Mouse (Mus musculus) hindbrain, embryonic 11.5 days (tissue): ENCODE data around the gene Tbc1d14. TPM values are rescaled to one million over a fixed set of nuclear protein-coding genes. Genes with fewer than 3 reads are reported as not detected.

Experiments
- ATAC-seq: fragments of 200-750 bp; cut with Nextera tagmentation; 2 replicates; pipeline ENCODE4 v1.8.0; 2017; ENCODE audit warnings: mild to moderate bottlenecking, moderate TSS enrichment, moderate library complexity; ENCODE audit not compliant: low FRiP score
- DNase-seq: peaks from one replicate; pipeline ENCODE4 v3.0.0-alpha.2; 2015; ENCODE audit warnings: low spot score
- H3K27ac ChIP-seq: fragments of 300-500 bp; sonication (generic); 2 replicates; pipeline ENCODE4 v1.5.1; 2014; ENCODE audit warnings: mild to moderate bottlenecking, low read depth, low read length
- H3K27me3 ChIP-seq: fragments of 300-500 bp; sonication (generic); 2 replicates; pipeline ENCODE4 v1.6.1; 2014; ENCODE audit warnings: mild to moderate bottlenecking, low read length, moderate library complexity, mixed read lengths; ENCODE audit not compliant: control insufficient read depth, insufficient read depth
- H3K36me3 ChIP-seq: fragments of 300-500 bp; sonication (generic); 2 replicates; pipeline ENCODE4 v1.6.1; 2014; ENCODE audit warnings: mild to moderate bottlenecking, low read length, moderate library complexity, mixed read lengths; ENCODE audit not compliant: control insufficient read depth, insufficient read depth
- H3K4me1 ChIP-seq: fragments of 300-500 bp; sonication (generic); replicated peaks from 2 replicates; pipeline ENCODE4 v1.6.1; 2014; ENCODE audit warnings: low read length, mixed read lengths; ENCODE audit not compliant: control insufficient read depth, insufficient read depth
- H3K4me2 ChIP-seq: fragments of 300-500 bp; sonication (generic); replicated peaks from 2 replicates; pipeline ENCODE4 v1.6.1; 2014; ENCODE audit warnings: mild to moderate bottlenecking, low read depth, low read length
- H3K4me3 ChIP-seq: fragments of 300-500 bp; sonication (generic); 2 replicates; pipeline ENCODE4 v1.5.1; 2014; ENCODE audit warnings: low read depth, low read length
- H3K9ac ChIP-seq: fragments of 300-500 bp; sonication (generic); 2 replicates; pipeline ENCODE4 v1.6.1; 2014; ENCODE audit warnings: low read depth, low read length
- H3K9me3 ChIP-seq: fragments of 300-500 bp; sonication (generic); 2 replicates; pipeline ENCODE4 v1.6.1; 2016; ENCODE audit warnings: low read length; ENCODE audit not compliant: control insufficient read depth
- WGBS: fragments of 180-500 bp; shearing (Covaris S2); extraction: QIAGEN DNeasy Blood & Tissue Kit; methylation state at CpG from one replicate; pipeline ENCODE4 v1.1.7; 2014; 5-methylcytosine and 5-hydroxymethylcytosine counted together
- polyA plus RNA-seq: library from polyadenylated mRNA; unstranded; fragments of >200 nt; fragmentation: Nextera tagmentation; extraction: Ambion mirVana; gene quantifications from 2 replicates; pipeline ENCODE4 v1.2.1, GENCODE M21; 2014

The Tbc1d14 gene
- polyA plus RNA-seq, 1 experiment from 2014 or later: 38.3 TPM

DNA sequence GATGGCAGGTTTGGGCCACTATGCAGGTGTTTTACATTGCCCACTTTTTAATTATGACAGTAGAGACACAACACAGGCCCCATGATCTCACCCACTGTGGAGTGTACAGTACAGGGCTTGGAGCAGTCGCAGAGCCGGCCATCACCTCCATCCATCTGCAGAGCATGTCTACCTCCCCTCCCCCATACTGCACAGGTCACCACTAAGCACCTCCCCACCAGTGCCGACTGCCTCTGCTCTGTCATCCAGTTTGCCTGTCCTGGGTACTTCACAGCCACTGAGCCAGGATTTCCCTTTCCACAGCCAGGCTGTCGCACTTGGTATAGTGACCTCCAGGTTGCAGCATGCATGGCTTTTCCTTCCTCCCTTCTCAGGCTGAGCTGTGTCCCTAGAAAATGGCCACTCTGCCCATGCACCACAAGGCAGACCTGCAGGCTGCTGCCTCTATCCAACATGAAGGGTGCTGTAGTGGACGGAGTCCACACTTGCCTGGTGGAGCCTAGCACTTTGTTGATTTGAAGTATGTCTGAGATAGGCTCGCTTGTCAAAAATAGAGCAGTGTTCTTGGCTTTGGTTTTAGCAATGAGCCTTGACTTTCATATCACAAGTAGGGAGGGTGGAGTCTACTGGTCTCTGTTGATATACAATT, 143.2 kb downstream of the Tbc1d14 start:
- no peak overlapping the region for H3K4me2 ChIP-seq
- H3K9ac ChIP-seq: no peak overlapping the region
- DNase-seq (no peak), ATAC-seq (no peak)
- no peaks in the 10 kb centered on the region for H3K4me1 ChIP-seq
- H3K9me3 ChIP-seq: no peaks in the 10 kb centered on the region
- no peak overlapping the region for H3K27ac ChIP-seq
- H3K27me3 ChIP-seq: no peaks in the 10 kb centered on the region
- H3K4me3 ChIP-seq: no peak overlapping the region
- 80% methylated on average over 6 of the region's 6 CpGs for WGBS
- no peaks in the 10 kb centered on the region for H3K36me3 ChIP-seq

GRCm38 (mm10) chr5:36447872-36448271, 145.2 kb downstream of the Tbc1d14 start:
- Histone ChIP-seq H3K27ac (no peak overlapping the region), H3K27me3 (no peaks in the 10 kb centered on the region), H3K36me3 (no peaks in the 10 kb centered on the region), H3K4me3 (no peak overlapping the region), H3K9ac (no peak overlapping the region), H3K9me3 (no peaks in the 10 kb centered on the region), H3K4me1 (no peaks in the 10 kb centered on the region), H3K4me2 (no peak overlapping the region)
- DNase-seq (no peak), ATAC-seq (no peak)
- 91% methylated on average over 12 of the region's 12 CpGs for WGBS

DNA sequence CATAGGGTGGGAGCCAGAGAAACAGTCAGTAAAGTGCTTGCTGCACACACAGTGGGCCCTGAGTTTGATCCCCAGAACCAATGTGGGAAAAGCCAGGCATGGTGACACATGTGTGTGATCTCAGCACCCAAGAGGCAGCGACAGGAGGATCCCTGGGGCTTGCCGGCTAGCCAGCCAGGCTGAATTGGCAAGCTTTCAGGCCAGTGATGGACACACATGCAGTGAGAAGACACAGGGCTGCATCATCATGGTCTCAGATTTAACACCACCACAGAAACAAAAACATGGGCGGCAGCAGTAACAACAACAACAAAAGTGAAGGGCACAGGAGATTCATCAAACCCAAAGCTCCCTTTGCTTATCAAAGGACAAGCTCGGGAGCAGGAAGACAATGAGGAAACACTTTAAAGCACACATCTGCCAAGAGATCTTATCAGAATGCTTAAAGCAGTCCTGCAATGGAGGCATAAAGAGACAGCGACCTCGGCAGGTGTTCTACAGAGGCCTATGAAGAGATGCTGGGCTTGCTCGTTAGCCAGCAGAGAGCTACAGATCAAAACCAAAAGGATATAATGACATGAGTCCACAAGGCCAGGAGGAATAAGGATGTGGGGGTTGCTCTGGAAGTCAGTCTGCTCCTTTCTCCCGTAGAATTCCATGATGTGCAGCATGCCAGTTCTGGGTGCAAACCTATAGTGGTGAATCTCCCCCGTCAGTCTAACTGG, 146.7 kb downstream of the Tbc1d14 start:
- Histone ChIP-seq H3K27ac (no peak overlapping the region), H3K4me3 (no peak overlapping the region), H3K4me2 (no peak overlapping the region), H3K9me3 (no peaks in the 10 kb centered on the region), H3K27me3 (no peaks in the 10 kb centered on the region), H3K9ac (no peak overlapping the region), H3K36me3 (no peaks in the 10 kb centered on the region), H3K4me1 (no peaks in the 10 kb centered on the region)
- ATAC-seq (no peak), DNase-seq (no peak)
- 39% methylated on average over 9 of the region's 9 CpGs for WGBS

- 34% methylated on average over 8 of the region's 8 CpGs for WGBS
- Histone ChIP-seq H3K9ac (no peak overlapping the region), H3K4me2 (no peak overlapping the region), H3K27me3 (no peaks in the 10 kb centered on the region), H3K9me3 (no peaks in the 10 kb centered on the region), H3K36me3 (no peaks in the 10 kb centered on the region), H3K4me3 (no peak overlapping the region), H3K4me1 (no peaks in the 10 kb centered on the region), H3K27ac (no peak overlapping the region)
- DNase-seq (no peak), ATAC-seq (no peak)
Observed at GRCm38 (mm10) chr5:36445028-36445427, 148.0 kb downstream of the Tbc1d14 start.

DNA sequence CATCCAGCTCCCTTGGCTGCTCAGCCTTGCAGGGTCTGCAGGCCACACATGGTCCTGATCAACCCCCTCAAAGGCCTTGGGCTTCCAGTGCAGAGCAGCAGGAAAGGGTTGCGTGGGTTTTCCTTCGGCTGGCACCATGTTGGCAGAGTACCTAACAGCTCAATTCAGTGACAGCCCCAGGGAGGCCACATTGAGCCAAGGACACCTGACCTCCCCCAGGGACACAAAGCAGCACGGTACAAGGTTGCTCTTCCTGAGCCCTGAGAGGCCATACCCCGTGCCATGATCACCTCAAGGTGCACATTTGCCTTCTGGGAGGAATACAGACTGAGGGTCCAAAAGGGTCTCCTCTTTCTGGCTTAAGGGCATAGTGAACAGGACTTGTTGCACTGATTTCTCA, 148.5 kb downstream of the Tbc1d14 start:
- no peaks in the 10 kb centered on the region for H3K36me3 ChIP-seq
- no peak overlapping the region for H3K4me3 ChIP-seq
- no peaks in the 10 kb centered on the region for H3K4me1 ChIP-seq
- no peak overlapping the region for H3K9ac ChIP-seq
- H3K9me3 ChIP-seq: no peaks in the 10 kb centered on the region
- no peak overlapping the region for H3K4me2 ChIP-seq
- WGBS: 67% methylated on average over 4 of the region's 4 CpGs
- no peak overlapping the region for H3K27ac ChIP-seq
- ATAC-seq: no peak
- H3K27me3 ChIP-seq: no peaks in the 10 kb centered on the region
- DNase-seq: no peak

DNA sequence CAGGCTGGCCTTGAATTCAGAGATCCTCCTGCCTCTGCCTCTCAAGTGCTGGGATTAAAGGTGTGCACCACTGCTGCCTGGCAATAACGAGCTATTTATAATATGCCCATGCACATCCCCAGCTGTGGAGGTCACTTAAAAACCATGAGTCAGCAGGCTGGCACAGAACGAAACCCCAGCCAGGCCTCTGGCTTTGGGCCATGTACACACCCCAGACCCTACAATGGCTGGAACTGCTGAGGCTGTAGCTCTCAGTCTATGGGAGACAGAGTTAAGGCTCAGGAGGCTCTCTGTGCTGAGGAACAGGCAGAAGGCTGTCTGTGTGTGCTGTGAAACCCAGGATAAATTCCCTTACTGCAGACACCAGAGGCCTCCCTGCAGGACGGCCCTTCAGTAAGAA, 152.3 kb downstream of the Tbc1d14 start:
- Histone ChIP-seq H3K4me1 (no peaks in the 10 kb centered on the region), H3K4me2 (no peak overlapping the region), H3K4me3 (no peak overlapping the region), H3K27me3 (no peaks in the 10 kb centered on the region), H3K9me3 (no peaks in the 10 kb centered on the region), H3K27ac (no peak overlapping the region), H3K36me3 (no peaks in the 10 kb centered on the region), H3K9ac (no peak overlapping the region)
- no peak for DNase-seq
- ATAC-seq: no peak
- WGBS: 77% methylated on average over 3 of the region's 3 CpGs

Other genes with a start within 250 kb of the Tbc1d14 start
- 4.1 and 6.0 TPM in 2 replicates for gene Sorcs2, start 195.1 kb downstream of the Tbc1d14 start, polyA plus RNA-seq
- gene Grpel1, start 128.3 kb downstream of the Tbc1d14 start, polyA plus RNA-seq: 52.5 and 57.6 TPM in 2 replicates
- gene Tada2b, start 109.0 kb downstream of the Tbc1d14 start, polyA plus RNA-seq: 4.6 and 4.9 TPM in 2 replicates
- gene Ccdc96, start 108.7 kb downstream of the Tbc1d14 start, polyA plus RNA-seq: 3.6 and 4.8 TPM in 2 replicates
- 34.4 and 35.4 TPM in 2 replicates for gene D5Ertd579e, start 102.7 kb upstream of the Tbc1d14 start, polyA plus RNA-seq
- gene Bloc1s4, start 155.4 kb upstream of the Tbc1d14 start, polyA plus RNA-seq: 21.0 and 24.4 TPM in 2 replicates
- 574 and 582 TPM in 2 replicates for gene Mrfap1, start 203.5 kb upstream of the Tbc1d14 start, polyA plus RNA-seq
- gene Man2b2, start 237.4 kb upstream of the Tbc1d14 start, polyA plus RNA-seq: 10.4 and 12.2 TPM in 2 replicates